Mouse (Mus musculus) heart, embryonic 15.5 days (tissue): ENCODE measurements at regions not wholly inside any gene's neighbourhood (a gene's known extent, or its start where the extent isn't known, plus 50 kb on each side); places are given as distances from the start of the nearest gene placed in this dataset. TPM values are rescaled to one million over a fixed set of nuclear protein-coding genes. Genes with fewer than 3 reads are reported as not detected.

ENCODE experiments used
- ATAC-seq: fragments of 200-750 bp; cut with Nextera tagmentation; replicated peaks from 2 replicates; pipeline ENCODE4 v1.8.0; 2017; ENCODE audit warnings: low read depth, moderate TSS enrichment; ENCODE audit not compliant: insufficient number of reproducible peaks, insufficient read depth, low FRiP score
- H3K27ac ChIP-seq: fragments of 300-500 bp; sonication (generic); 2 replicates; pipeline ENCODE4 v1.5.1; 2015; ENCODE audit warnings: mild to moderate bottlenecking, inconsistent platforms
- H3K27me3 ChIP-seq: fragments of 300-500 bp; sonication (generic); 2 replicates; pipeline ENCODE4 v1.6.1; 2015; ENCODE audit warnings: inconsistent platforms
- H3K36me3 ChIP-seq: fragments of 300-500 bp; sonication (generic); 2 replicates; pipeline ENCODE4 v1.6.1; 2015; ENCODE audit warnings: mild to moderate bottlenecking, inconsistent platforms
- H3K4me1 ChIP-seq: fragments of 300-500 bp; sonication (generic); replicated peaks from 2 replicates; pipeline ENCODE4 v1.6.1; 2015; ENCODE audit warnings: inconsistent platforms
- H3K4me2 ChIP-seq: fragments of 300-500 bp; sonication (generic); 2 replicates; pipeline ENCODE4 v1.6.1; 2015; ENCODE audit warnings: inconsistent platforms, mild to moderate bottlenecking, moderate library complexity
- H3K4me3 ChIP-seq: fragments of 300-500 bp; sonication (generic); 2 replicates; pipeline ENCODE4 v1.5.1; 2015; ENCODE audit warnings: mild to moderate bottlenecking, inconsistent platforms
- H3K9ac ChIP-seq: fragments of 300-500 bp; sonication (generic); 2 replicates; pipeline ENCODE4 v1.6.1; 2015; ENCODE audit warnings: mild to moderate bottlenecking, inconsistent platforms
- H3K9me3 ChIP-seq: fragments of 300-500 bp; sonication (generic); replicated peaks from 2 replicates; pipeline ENCODE4 v1.6.1; 2016; ENCODE audit warnings: inconsistent platforms
- WGBS: fragments of 180-500 bp; shearing (Covaris S2); methylation state at CpG from one replicate; pipeline ENCODE4 v1.1.7; 2015; ENCODE audit warnings: mixed read lengths; 5-methylcytosine and 5-hydroxymethylcytosine counted together
- microRNA-seq: library from miRNA; unstranded; fragments of <30 nt; microRNA quantifications from one replicate; pipeline ENCODE4, GENCODE M21; 2016

DNA sequence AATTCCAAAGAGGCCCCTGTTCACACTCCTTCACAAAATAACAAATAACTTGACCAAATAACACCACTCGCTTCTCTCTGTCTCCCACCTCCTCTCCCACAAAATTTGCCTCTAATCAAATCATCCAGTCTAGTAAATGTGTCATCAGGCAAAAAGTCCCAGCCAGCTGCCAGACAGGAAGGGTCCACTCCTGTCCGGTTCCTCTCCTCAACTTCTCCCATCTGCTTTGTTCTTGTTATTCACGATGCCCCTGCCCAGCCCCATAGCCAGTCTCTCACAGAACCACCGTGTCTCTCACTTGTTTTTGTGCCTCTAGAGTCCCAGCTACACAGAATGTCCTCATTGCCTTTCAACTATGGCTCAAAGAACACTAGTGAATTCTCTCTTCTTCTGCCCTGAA, 53.8 kb downstream of the Ch25h start:
- Histone ChIP-seq H3K27me3 (no peaks in the 10 kb centered on the region), H3K4me2 (no peak overlapping the region), H3K36me3 (no peaks in the 10 kb centered on the region), H3K9ac (no peak overlapping the region), H3K4me1 (peaks cover 4% of the 10 kb centered on the region; the same call in 1 of the 2 replicates), H3K27ac (peak overlapping the region; percentile 42; the same call in 1 of the 2 replicates), H3K4me3 (no peak overlapping the region), H3K9me3 (no peaks in the 10 kb centered on the region)
- ATAC-seq: no peak
- 64% methylated on average over 4 of the region's 4 CpGs for WGBS

DNA sequence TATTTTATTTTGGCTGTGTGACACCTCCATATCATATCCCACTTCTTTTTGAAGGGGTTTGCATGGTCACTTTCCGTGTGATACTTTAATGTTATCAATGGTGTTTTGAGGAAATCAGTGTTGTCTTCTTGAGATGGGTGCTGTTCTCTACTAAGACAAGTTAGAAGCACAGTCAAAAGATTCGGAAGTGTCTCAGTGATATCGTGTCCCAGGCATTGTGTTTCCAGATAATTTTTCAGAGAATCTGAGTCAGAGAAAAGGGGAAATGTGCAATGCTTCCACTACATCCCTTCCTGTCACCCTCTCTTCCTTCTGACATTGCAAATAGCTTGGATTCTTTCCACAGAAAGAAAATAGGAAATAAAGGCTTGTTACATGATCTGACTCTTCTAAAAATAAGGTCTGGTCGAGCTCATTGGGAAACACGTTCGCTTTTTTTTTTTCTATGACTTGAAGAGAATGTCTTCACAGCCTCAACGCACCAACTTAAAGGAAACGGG, 54.6 kb downstream of the Ch25h start:
- peak overlapping the region; percentile 42; the same call in 1 of the 2 replicates for H3K27ac ChIP-seq
- no peak overlapping the region for H3K4me2 ChIP-seq
- no peak overlapping the region for H3K4me3 ChIP-seq
- H3K36me3 ChIP-seq: no peaks in the 10 kb centered on the region
- ATAC-seq: no peak
- no peaks in the 10 kb centered on the region for H3K27me3 ChIP-seq
- H3K9me3 ChIP-seq: no peaks in the 10 kb centered on the region
- H3K4me1 ChIP-seq: peaks cover 4% of the 10 kb centered on the region; the same call in 1 of the 2 replicates
- WGBS: 48% methylated on average over 8 of the region's 8 CpGs
- no peak overlapping the region for H3K9ac ChIP-seq

DNA sequence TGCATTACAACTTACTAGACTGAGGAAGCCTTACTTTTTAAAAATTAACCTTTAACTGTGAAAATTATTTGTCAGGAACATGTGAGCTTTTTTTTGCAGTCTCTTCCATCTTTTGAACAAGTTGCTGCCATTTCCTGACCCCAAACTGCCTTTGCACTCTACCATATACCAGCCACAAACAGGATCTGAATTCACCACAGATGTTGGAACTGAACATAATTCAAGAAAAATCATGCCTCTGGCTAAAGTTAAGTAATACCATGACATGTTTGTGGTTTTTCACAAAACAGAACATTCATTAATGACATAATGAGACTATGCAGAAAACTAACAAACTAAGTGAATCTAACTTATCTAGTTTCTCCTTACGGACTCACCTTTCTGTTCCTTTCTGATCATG, 67.8 kb downstream of the Ch25h start:
- H3K4me3 ChIP-seq: no peak overlapping the region
- no peak for ATAC-seq
- 72% methylated on average over 1 of the region's 1 CpGs for WGBS
- no peak overlapping the region for H3K9ac ChIP-seq
- H3K4me2 ChIP-seq: no peak overlapping the region
- no peak overlapping the region for H3K27ac ChIP-seq
- no peaks in the 10 kb centered on the region for H3K9me3 ChIP-seq
- H3K36me3 ChIP-seq: no peaks in the 10 kb centered on the region
- no peaks in the 10 kb centered on the region for H3K4me1 ChIP-seq
- no peaks in the 10 kb centered on the region for H3K27me3 ChIP-seq

DNA sequence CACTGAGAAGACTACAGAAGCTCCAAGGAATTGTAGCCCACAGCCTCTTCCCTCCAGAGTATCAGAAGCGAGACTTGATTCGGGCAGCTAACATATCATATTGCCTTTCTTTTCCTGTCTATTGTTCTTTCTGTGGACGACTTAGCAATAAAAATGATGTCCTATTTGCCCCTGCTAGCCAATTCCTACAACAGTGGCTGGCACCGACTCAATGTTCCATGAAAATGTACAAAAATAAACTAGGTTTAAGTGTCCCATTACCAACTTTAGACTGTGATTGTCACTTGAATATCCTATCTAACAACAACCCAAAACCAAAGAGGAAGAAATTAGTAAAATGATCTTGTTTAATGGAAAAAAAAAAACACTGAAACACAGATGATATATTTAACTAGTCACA, 68.3 kb downstream of the Ch25h start:
- no peaks in the 10 kb centered on the region for H3K4me1 ChIP-seq
- no peak overlapping the region for H3K4me3 ChIP-seq
- ATAC-seq: no peak
- H3K4me2 ChIP-seq: no peak overlapping the region
- no peak overlapping the region for H3K27ac ChIP-seq
- no peaks in the 10 kb centered on the region for H3K36me3 ChIP-seq
- 62% methylated on average over 4 of the region's 4 CpGs for WGBS
- H3K27me3 ChIP-seq: no peaks in the 10 kb centered on the region
- no peaks in the 10 kb centered on the region for H3K9me3 ChIP-seq
- no peak overlapping the region for H3K9ac ChIP-seq

DNA sequence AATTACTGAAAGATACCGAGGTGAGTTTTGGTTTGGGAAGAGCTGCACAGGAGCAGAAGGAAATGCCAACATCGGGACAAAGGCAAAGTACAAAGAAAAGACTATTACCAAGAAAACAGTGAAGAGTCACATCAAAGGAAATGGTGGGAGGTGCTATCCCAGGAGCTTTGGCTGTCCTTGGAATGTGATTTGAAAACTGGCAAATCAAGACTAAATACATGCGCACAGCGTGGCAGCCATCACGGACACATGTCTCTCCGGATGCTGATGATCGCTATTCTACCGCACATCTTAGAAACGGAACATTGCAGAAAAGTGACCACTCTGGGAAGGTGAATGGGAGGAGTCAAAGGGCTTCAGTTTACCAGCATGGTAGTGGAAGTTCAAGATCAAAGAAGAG, 78.7 kb downstream of the Ch25h start:
- no peak overlapping the region for H3K4me2 ChIP-seq
- H3K27ac ChIP-seq: 0 out of 2 replicates have a peak overlapping the region, but pooled peaks have one; percentile 1
- H3K9ac ChIP-seq: no peak overlapping the region
- H3K27me3 ChIP-seq: no peaks in the 10 kb centered on the region
- no peak for ATAC-seq
- H3K4me1 ChIP-seq: no peaks in the 10 kb centered on the region
- H3K4me3 ChIP-seq: no peak overlapping the region
- no peaks in the 10 kb centered on the region for H3K36me3 ChIP-seq
- H3K9me3 ChIP-seq: no peaks in the 10 kb centered on the region
- 77% methylated on average over 9 of the region's 9 CpGs for WGBS

DNA sequence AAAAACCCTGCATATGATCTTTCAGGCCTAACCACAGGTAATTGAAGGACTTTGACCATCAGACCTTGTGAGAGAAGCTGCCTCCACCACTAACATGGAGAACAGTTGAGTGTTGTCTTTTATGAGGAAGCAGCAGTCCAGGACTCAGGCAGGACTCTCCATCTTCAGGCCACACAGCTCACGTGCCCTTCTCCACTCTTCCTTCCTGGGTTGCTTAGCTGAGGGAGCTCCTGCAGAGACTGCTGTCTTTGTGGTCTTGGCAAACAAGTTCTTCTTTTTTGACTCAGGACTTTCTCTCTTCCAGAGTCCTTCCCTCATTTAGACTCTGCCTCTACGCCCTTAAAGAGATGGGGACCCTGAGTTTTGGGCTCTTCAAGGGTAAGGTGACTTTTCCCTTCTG, 85.0 kb downstream of the Ch25h start:
- 78% methylated on average over 2 of the region's 2 CpGs for WGBS
- no peak for ATAC-seq
- Histone ChIP-seq H3K27me3 (no peaks in the 10 kb centered on the region), H3K4me1 (no peaks in the 10 kb centered on the region), H3K27ac (no peak overlapping the region), H3K4me2 (no peak overlapping the region), H3K36me3 (no peaks in the 10 kb centered on the region), H3K9ac (no peak overlapping the region), H3K9me3 (no peaks in the 10 kb centered on the region), H3K4me3 (no peak overlapping the region)

DNA sequence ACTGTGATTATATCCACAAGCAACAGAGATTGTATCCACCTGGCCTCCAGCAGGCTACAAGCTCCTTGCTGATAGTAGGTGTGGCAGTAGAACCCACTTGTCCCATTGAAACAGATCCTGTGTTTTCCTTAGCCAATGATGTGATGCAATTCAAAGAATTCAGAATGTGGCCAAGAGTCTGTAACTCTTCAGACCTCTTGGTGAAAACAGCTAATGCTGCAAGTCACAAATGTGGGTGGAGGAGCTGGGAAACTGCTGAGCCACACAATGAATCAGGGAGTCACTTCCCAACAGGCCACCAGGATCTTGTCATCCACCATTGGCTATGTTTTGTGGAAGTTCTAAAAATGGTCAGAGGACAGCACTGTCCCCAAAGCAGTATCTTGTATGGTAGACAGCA, 92.1 kb downstream of the Fas start:
- no peak for ATAC-seq
- Histone ChIP-seq H3K4me1 (no peaks in the 10 kb centered on the region), H3K36me3 (no peaks in the 10 kb centered on the region), H3K4me2 (no peak overlapping the region), H3K27me3 (no peaks in the 10 kb centered on the region), H3K4me3 (no peak overlapping the region), H3K9ac (no peak overlapping the region), H3K9me3 (no peaks in the 10 kb centered on the region), H3K27ac (no peak overlapping the region)

Small RNA genes lying in the stretch of these regions (microRNA-seq; reads per million reads assigned to microRNA genes)
- gene Gm23060: not detected
